Mouse (Mus musculus) testis, adult 2 months (tissue): ENCODE data around the gene Sorcs2. TPM values are rescaled to one million over a fixed set of nuclear protein-coding genes. Genes with fewer than 3 reads are reported as not detected.

Experiments used
- H3K27ac ChIP-seq: fragments of 200-500 bp; 2 replicates; pipeline ENCODE4 v1.5.1; 2012; ENCODE audit warnings: low read depth, low read length; ENCODE audit not compliant: control insufficient read depth, insufficient read depth
- H3K27me3 ChIP-seq: fragments of 200-500 bp; 2 replicates; pipeline ENCODE4 v1.6.1; 2012; ENCODE audit warnings: mild to moderate bottlenecking, low read length, moderate library complexity; ENCODE audit not compliant: control insufficient read depth, insufficient read depth
- H3K36me3 ChIP-seq: fragments of 200-500 bp; 2 replicates; pipeline ENCODE4 v1.6.1; 2012; ENCODE audit warnings: mild to moderate bottlenecking, low read length; ENCODE audit not compliant: control insufficient read depth, insufficient read depth
- H3K4me1 ChIP-seq: fragments of 200-500 bp; 2 replicates; pipeline ENCODE4 v1.6.1; 2012; ENCODE audit warnings: low read length; ENCODE audit not compliant: control insufficient read depth, insufficient read depth
- H3K4me3 ChIP-seq: fragments of 200-500 bp; 2 replicates; pipeline ENCODE4 v1.5.1; 2012; ENCODE audit warnings: low read depth, mild to moderate bottlenecking, low read length, moderate library complexity, mixed read lengths; ENCODE audit not compliant: control insufficient read depth
- CTCF ChIP-seq: fragments of 200-500 bp; IDR thresholded peaks from 2 replicates; pipeline ENCODE4 v1.5.1; 2012; ENCODE audit warnings: low read depth, mild to moderate bottlenecking, inconsistent platforms, low read length, moderate library complexity; ENCODE audit not compliant: control insufficient read depth, insufficient read depth, insufficient replicate concordance
- POLR2A ChIP-seq: fragments of 200-500 bp; IDR thresholded peaks from 2 replicates; pipeline ENCODE4 v1.6.1; 2012; ENCODE audit warnings: low read depth, mild to moderate bottlenecking, inconsistent platforms, low read length, moderate library complexity; ENCODE audit not compliant: control insufficient read depth
- polyA plus RNA-seq: library from polyadenylated mRNA; depleted of rRNA; stranded (reverse); fragments of >200 nt; gene quantifications from 2 replicates; pipeline ENCODE4 v1.2.3, GENCODE M21; 2012

The Sorcs2 gene
- polyA plus RNA-seq, 1 experiment: 13.8 TPM

DNA sequence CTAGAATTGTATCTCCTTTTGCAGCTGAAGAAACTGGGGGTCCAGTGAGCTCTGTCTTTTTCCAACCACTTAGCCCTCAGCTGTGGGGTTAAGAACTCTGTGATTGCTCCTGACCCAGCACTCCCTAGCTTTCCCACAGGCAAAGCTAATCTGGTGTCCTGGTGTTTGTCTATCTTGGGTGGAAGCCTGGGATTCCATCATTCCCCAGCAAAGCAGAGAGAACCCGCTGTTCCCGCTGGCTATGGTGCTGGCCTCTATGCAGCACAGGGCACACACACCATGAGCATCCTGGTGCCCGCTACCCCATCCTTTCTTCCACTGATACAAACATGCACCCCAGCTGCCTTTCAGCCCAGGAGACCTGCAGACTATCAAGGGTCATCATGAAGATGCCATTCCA lies 42.3 kb downstream of the Sorcs2 start:
- Histone ChIP-seq H3K27ac (no peak overlapping the region), H3K4me1 (no peaks in the 10 kb centered on the region; the same call in 1 of the 2 replicates), H3K36me3 (no peaks in the 10 kb centered on the region), H3K4me3 (no peak overlapping the region), H3K27me3 (no peaks in the 10 kb centered on the region)
- TF ChIP-seq CTCF (no peak), POLR2A (no peak)

DNA sequence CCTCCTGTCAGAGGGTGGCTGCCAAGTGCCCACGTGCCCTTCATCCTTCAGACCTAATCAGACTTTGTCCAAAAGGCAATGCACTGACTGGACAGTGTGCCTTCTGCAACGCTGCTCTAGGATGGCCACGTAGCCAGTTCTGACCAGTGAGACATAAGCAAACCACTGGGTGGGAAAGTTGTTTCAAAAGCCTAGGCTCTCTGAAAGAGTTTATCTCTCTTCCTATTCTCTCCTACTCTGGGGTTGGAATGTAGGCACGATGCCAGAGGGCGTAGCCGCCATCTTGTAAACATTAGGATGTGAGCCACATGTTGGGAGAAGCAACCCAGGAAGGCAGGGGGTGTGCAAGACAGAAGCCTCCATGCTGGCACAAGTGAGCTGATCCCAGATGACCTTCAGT lies 44.3 kb downstream of the Sorcs2 start:
- TF ChIP-seq POLR2A (no peak), CTCF (no peak)
- H3K36me3 ChIP-seq: no peaks in the 10 kb centered on the region
- no peaks in the 10 kb centered on the region for H3K27me3 ChIP-seq

DNA sequence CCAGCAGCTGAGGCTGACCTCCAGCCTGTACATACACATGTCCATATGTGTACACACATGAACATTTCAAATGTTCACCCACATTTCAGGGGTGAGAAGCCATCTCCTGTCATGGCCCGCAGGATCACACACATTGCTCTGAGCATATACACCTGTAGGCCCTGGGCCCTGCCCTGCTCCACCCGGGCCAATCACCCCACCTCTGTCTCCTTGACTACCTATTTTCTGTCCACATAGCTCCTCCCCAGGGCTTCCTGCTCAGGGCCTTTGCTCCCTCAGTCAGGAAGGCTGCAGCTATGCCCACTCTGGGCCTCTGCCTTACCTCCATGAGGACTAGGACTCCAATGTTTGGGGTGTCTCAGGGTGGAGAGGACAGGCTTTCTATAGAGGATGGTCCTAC lies 44.7 kb downstream of the Sorcs2 start:
- H3K27me3 ChIP-seq: no peaks in the 10 kb centered on the region
- no peak overlapping the region for H3K4me3 ChIP-seq
- no peaks in the 10 kb centered on the region; the same call in 1 of the 2 replicates for H3K4me1 ChIP-seq
- no peak for TF ChIP-seq CTCF
- TF ChIP-seq POLR2A: no peak
- no peak overlapping the region for H3K27ac ChIP-seq
- no peaks in the 10 kb centered on the region for H3K36me3 ChIP-seq

More for the DNA sequence above, 44.3 kb downstream of the Sorcs2 start:
- Histone ChIP-seq H3K4me1 (no peaks in the 10 kb centered on the region; the same call in 1 of the 2 replicates), H3K4me3 (no peak overlapping the region), H3K27ac (no peak overlapping the region)

DNA sequence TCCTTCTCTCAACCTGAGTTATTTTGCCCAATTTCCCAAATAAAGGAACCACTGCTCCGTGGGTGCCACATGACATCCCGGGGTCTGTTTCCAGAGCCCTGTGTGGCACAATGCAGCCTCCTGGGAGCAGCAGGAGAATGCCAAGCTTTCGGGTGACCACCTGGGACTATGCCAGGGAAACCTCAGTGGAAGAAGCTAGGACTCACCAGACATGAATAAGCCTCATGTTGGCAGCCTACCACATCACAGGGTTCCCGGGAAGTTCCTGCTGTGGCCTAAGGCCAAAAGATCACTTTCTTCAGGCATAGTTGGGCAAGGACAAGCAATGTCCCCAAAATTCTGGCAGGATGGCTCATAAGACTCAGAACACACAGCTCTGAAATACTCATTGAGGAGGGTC lies 51.2 kb downstream of the Sorcs2 start:
- Histone ChIP-seq H3K4me1 (no peaks in the 10 kb centered on the region), H3K4me3 (no peak overlapping the region), H3K27me3 (no peaks in the 10 kb centered on the region), H3K27ac (no peak overlapping the region), H3K36me3 (no peaks in the 10 kb centered on the region)
- no peak for TF ChIP-seq POLR2A
- TF ChIP-seq CTCF: no peak

DNA sequence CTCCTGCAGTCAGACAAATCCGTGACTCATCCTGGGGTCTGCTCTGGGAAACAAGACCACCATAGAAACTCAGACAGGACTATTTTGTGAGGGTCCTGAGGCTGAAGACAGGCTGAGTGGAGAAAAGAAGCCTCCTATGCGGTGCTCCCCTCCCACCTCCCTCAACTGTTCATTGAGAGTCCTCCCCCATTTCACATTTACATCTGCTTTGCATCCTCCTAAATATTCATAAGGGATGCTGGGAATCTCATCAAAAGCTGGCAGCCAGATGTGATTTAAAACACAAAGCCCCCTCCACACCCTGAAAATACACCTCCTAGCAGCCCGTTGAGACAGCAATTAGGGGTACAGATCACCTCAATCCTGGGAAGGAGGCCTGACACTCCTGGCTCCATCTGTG lies 58.7 kb downstream of the Sorcs2 start:
- TF ChIP-seq CTCF (no peak), POLR2A (no peak)
- Histone ChIP-seq H3K27ac (no peak overlapping the region), H3K27me3 (no peaks in the 10 kb centered on the region), H3K4me1 (no peaks in the 10 kb centered on the region), H3K36me3 (no peaks in the 10 kb centered on the region), H3K4me3 (no peak overlapping the region)

DNA sequence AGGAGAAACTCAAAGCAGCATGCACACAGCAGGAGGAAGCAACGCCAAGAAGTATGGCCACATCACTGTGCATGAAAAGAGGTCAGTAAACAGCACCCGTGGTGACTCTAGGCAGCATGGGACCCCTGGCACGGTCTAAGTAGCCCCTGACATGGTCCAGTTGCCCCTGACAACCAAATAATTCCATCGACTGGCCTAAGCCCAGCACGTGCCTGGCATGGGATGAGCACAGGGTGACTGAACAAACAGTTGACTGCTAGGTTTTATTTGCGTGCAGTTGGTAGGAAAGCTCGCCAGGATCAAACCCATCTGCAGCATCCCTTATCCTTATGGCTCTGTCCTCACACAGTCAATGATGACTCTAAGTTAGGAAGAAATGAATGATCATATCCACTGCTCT lies 61.7 kb downstream of the Sorcs2 start:
- Histone ChIP-seq H3K27me3 (no peaks in the 10 kb centered on the region), H3K4me3 (no peak overlapping the region), H3K36me3 (no peaks in the 10 kb centered on the region), H3K27ac (no peak overlapping the region), H3K4me1 (no peaks in the 10 kb centered on the region)
- TF ChIP-seq POLR2A: no peak
- TF ChIP-seq CTCF: no peak

DNA sequence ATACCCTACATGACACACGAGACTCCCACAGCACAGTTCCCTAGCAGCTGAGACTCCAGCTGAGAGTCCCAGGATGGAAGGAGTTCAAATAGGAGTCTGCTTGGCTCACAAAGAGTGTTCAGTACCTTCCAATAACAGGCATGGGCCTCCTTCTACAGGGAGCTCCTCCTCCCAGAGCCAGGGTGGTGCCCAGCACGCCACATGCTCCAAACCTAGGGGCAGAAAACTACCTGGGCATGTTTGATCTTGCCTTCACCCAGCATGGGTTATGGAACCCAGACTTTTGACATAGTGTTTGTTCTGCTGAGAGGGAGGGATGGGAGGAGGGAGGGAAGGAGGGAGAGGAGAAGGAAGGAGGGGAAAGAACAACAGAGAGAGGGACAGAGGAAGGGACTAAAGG lies 62.3 kb downstream of the Sorcs2 start:
- no peaks in the 10 kb centered on the region for H3K27me3 ChIP-seq
- no peak for TF ChIP-seq POLR2A
- no peak for TF ChIP-seq CTCF
- H3K4me1 ChIP-seq: no peaks in the 10 kb centered on the region
- no peak overlapping the region for H3K27ac ChIP-seq
- H3K36me3 ChIP-seq: no peaks in the 10 kb centered on the region
- H3K4me3 ChIP-seq: no peak overlapping the region

DNA sequence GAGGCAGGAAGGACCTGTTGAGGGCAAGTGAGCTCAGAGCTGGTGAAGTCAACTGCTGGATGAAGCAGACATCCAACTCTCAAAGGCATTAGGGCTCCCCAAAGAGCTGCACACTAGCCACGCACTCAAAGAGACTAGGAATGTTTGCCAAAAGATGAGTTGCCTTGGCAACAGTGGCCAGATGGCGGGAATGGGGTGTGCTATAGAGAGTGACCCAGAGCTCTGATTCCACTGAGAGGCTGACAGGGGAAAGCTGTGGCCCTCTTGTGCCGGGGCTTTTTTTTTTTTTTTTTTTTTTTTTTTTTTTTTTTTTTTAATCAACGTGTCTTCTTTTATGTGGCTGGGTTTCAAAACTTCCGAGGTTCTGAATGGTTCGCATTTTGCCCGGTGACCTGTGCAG lies 63.7 kb downstream of the Sorcs2 start:
- Histone ChIP-seq H3K4me3 (no peak overlapping the region), H3K36me3 (no peaks in the 10 kb centered on the region), H3K27ac (no peak overlapping the region), H3K4me1 (no peaks in the 10 kb centered on the region), H3K27me3 (no peaks in the 10 kb centered on the region)
- no peak for TF ChIP-seq CTCF
- no peak for TF ChIP-seq POLR2A
